Mouse (Mus musculus) kidney, adult 9 months (tissue): Measurements from ENCODE around the gene Mindy4.

ENCODE experiments used
- DNase-seq: peaks from one replicate; pipeline ENCODE4 v3.0.0; 2022

Mindy4 gene

GRCm38 (mm10) chr6:55210423-55211365 is 7.5 kb downstream of the Mindy4 start:
- no peak for DNase-seq

GRCm38 (mm10) chr6:55214541-55214940 is 11.4 kb downstream of the Mindy4 start:
- peak; percentile 36 for DNase-seq

GRCm38 (mm10) chr6:55218232-55218631 is 15.0 kb downstream of the Mindy4 start:
- no peak for DNase-seq

GRCm38 (mm10) chr6:55223986-55224385 is 20.8 kb downstream of the Mindy4 start:
- DNase-seq: no peak

GRCm38 (mm10) chr6:55230048-55230447 is 26.9 kb downstream of the Mindy4 start:
- DNase-seq: no peak

GRCm38 (mm10) chr6:55232101-55232500 is 28.9 kb downstream of the Mindy4 start:
- no peak for DNase-seq

- DNase-seq: peak; percentile 56
Observed at GRCm38 (mm10) chr6:55232524-55233264, 29.5 kb downstream of the Mindy4 start.

- DNase-seq: no peak
Observed at GRCm38 (mm10) chr6:55233326-55233725, 30.1 kb downstream of the Mindy4 start.

- DNase-seq: no peak
Observed at GRCm38 (mm10) chr6:55234636-55235035, 31.5 kb downstream of the Mindy4 start.

- no peak for DNase-seq
Observed at GRCm38 (mm10) chr6:55235733-55236132, 32.5 kb downstream of the Mindy4 start.

- peak; percentile 17 for DNase-seq
Observed at GRCm38 (mm10) chr6:55239931-55240330, 36.7 kb downstream of the Mindy4 start.

GRCm38 (mm10) chr6:55240591-55241260 is 37.5 kb downstream of the Mindy4 start:
- DNase-seq: no peak

GRCm38 (mm10) chr6:55241479-55241878 is 38.3 kb downstream of the Mindy4 start:
- no peak for DNase-seq

- DNase-seq: no peak
Observed at GRCm38 (mm10) chr6:55245680-55246079, 42.5 kb downstream of the Mindy4 start.

GRCm38 (mm10) chr6:55246441-55246840 is 43.3 kb downstream of the Mindy4 start:
- no peak for DNase-seq

- DNase-seq: no peak
Observed at GRCm38 (mm10) chr6:55246911-55247438, 43.8 kb downstream of the Mindy4 start.

GRCm38 (mm10) chr6:55249263-55249662 is 46.1 kb downstream of the Mindy4 start:
- DNase-seq: no peak

GRCm38 (mm10) chr6:55250809-55251208 is 47.6 kb downstream of the Mindy4 start:
- DNase-seq: no peak

- no peak for DNase-seq
Observed at GRCm38 (mm10) chr6:55251596-55251995, 48.4 kb downstream of the Mindy4 start.

- no peak for DNase-seq
Observed at GRCm38 (mm10) chr6:55252731-55253247, 49.6 kb downstream of the Mindy4 start.

GRCm38 (mm10) chr6:55256500-55257191 is 53.5 kb downstream of the Mindy4 start:
- DNase-seq: no peak

- DNase-seq: no peak
Observed at GRCm38 (mm10) chr6:55257246-55257645, 54.1 kb downstream of the Mindy4 start.
